Mouse (Mus musculus): ENCODE results near the gene Wwp2.

DNA sequence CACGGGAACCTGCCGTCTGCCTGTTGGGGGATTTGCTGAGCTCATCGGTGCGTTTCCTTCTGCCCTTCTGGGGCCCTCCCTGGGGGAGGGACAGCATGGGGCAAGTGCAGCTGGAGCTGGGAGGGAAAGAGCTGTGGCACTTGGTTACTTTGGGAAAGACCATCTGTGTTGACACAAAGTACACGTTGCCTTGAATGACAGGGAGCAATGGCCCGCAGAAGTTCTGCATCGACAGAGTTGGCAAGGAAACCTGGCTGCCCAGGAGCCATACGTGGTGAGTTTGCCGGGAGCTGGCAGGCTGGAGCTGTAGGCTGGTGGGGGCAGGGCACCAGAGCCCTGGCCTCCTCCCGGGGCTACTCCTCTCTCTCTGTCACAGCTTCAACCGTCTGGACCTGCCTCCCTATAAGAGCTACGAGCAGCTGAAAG lies 120.4 kb downstream of the Wwp2 start:
- TF ChIP-seq CTCF (IDR thresholded peaks at IDR 0.05; ENCODE audit: borderline replicate concordance, insufficient read depth, low read length) (no peak), POLR2A (IDR thresholded peaks at IDR 0.05; ENCODE audit: low read depth, low read length) (no peak)
